Mouse (Mus musculus) midbrain, embryonic 16.5 days (tissue): Measurements from ENCODE around the gene Edaradd. TPM values are rescaled to one million over a fixed set of nuclear protein-coding genes. Genes with fewer than 3 reads are reported as not detected.
"Not testable (repeated sequence)": the region's sequence is repeated elsewhere in the genome, so short reads cannot be mapped to it uniquely, and the experiment has no call there.

Experiments
- ATAC-seq: fragments of 200-750 bp; cut with Nextera tagmentation; 2 replicates; pipeline ENCODE4 v1.8.0; 2017; ENCODE audit warnings: moderate TSS enrichment
- H3K27ac ChIP-seq: fragments of 300-500 bp; sonication (generic); 2 replicates; pipeline ENCODE4 v1.5.1; 2014; ENCODE audit warnings: mild to moderate bottlenecking, low read length, mixed read lengths
- H3K27me3 ChIP-seq: fragments of 300-500 bp; sonication (generic); 2 replicates; pipeline ENCODE4 v1.6.1; 2014; ENCODE audit warnings: low read depth, low read length, mixed read lengths; ENCODE audit not compliant: control insufficient read depth, insufficient read depth
- H3K36me3 ChIP-seq: fragments of 300-500 bp; sonication (generic); 2 replicates; pipeline ENCODE4 v1.6.1; 2014; ENCODE audit warnings: mild to moderate bottlenecking, low read length, moderate library complexity, mixed read lengths; ENCODE audit not compliant: control insufficient read depth, insufficient read depth
- H3K4me1 ChIP-seq: fragments of 300-500 bp; sonication (generic); 2 replicates; pipeline ENCODE4 v1.6.1; 2014; ENCODE audit warnings: mild to moderate bottlenecking, low read length, mixed read lengths; ENCODE audit not compliant: control insufficient read depth, insufficient read depth
- H3K4me2 ChIP-seq: fragments of 300-500 bp; sonication (generic); 2 replicates; pipeline ENCODE4 v1.6.1; 2014; ENCODE audit warnings: mild to moderate bottlenecking, low read length, mixed read lengths
- H3K4me3 ChIP-seq: fragments of 300-500 bp; sonication (generic); 2 replicates; pipeline ENCODE4 v1.5.1; 2014; ENCODE audit warnings: low read depth, mild to moderate bottlenecking, low read length, moderate library complexity, mixed read lengths
- H3K9ac ChIP-seq: fragments of 300-500 bp; sonication (generic); 2 replicates; pipeline ENCODE4 v1.6.1; 2014; ENCODE audit warnings: low read depth, low read length, mixed read lengths
- H3K9me3 ChIP-seq: fragments of 300-500 bp; sonication (generic); replicated peaks from 2 replicates; pipeline ENCODE4 v1.6.1; 2014; ENCODE audit warnings: mild to moderate bottlenecking, low read length, mixed read lengths; ENCODE audit not compliant: control insufficient read depth, poor library complexity, severe bottlenecking
- WGBS: fragments of 180-500 bp; shearing (Covaris S2); extraction: QIAGEN DNeasy Blood & Tissue Kit; methylation state at CpG from one replicate; pipeline ENCODE4 v1.1.7; 2014; 5-methylcytosine and 5-hydroxymethylcytosine counted together
- polyA plus RNA-seq: library from polyadenylated mRNA; unstranded; fragments of >200 nt; fragmentation: Nextera tagmentation; extraction: Ambion mirVana; gene quantifications from 2 replicates; pipeline ENCODE4 v1.2.1, GENCODE M21; 2015

Gene Edaradd
- polyA plus RNA-seq, 1 experiment from 2014 or later: 1.9 TPM

GRCm38 (mm10) chr13:12476886-12477285 lies 43.4 kb downstream of the Edaradd start:
- H3K27ac ChIP-seq: no peak overlapping the region
- no peaks in the 10 kb centered on the region for H3K27me3 ChIP-seq
- no peaks in the 10 kb centered on the region; the same call in 1 of the 2 replicates for H3K4me1 ChIP-seq
- ATAC-seq: no peak
- H3K4me2 ChIP-seq: no peak overlapping the region
- WGBS: 89% methylated on average over 4 of the region's 4 CpGs
- H3K4me3 ChIP-seq: no peak overlapping the region
- H3K36me3 ChIP-seq: no peaks in the 10 kb centered on the region
- H3K9me3 ChIP-seq: no peaks in the 10 kb centered on the region
- H3K9ac ChIP-seq: no peak overlapping the region

- WGBS: 88% methylated on average over 6 of the region's 6 CpGs
- Histone ChIP-seq H3K4me2 (no peak overlapping the region), H3K4me1 (no peaks in the 10 kb centered on the region; the same call in 1 of the 2 replicates), H3K4me3 (no peak overlapping the region), H3K27ac (no peak overlapping the region), H3K36me3 (no peaks in the 10 kb centered on the region), H3K27me3 (no peaks in the 10 kb centered on the region), H3K9me3 (no peaks in the 10 kb centered on the region), H3K9ac (no peak overlapping the region)
- ATAC-seq: no peak
These were observed 45.0 kb downstream of the Edaradd start for GRCm38 (mm10) chr13:12475239-12475638.

GRCm38 (mm10) chr13:12473724-12474378 lies 46.4 kb downstream of the Edaradd start:
- 33% methylated on average over 8 of the region's 8 CpGs for WGBS

GRCm38 (mm10) chr13:12468488-12468887 lies 51.8 kb downstream of the Edaradd start:
- Histone ChIP-seq H3K4me1 (no peaks in the 10 kb centered on the region; the same call in 1 of the 2 replicates), H3K36me3 (no peaks in the 10 kb centered on the region), H3K9ac (no peak overlapping the region), H3K9me3 (no peaks in the 10 kb centered on the region), H3K27ac (no peak overlapping the region), H3K27me3 (no peaks in the 10 kb centered on the region), H3K4me3 (no peak overlapping the region), H3K4me2 (no peak overlapping the region)
- no peak for ATAC-seq
- 83% methylated on average over 1 of the region's 1 CpGs for WGBS

More at GRCm38 (mm10) chr13:12473724-12474378, 46.4 kb downstream of the Edaradd start:
- no peaks in the 10 kb centered on the region for H3K36me3 ChIP-seq
- H3K27ac ChIP-seq: no peak overlapping the region
- peak; percentile 92 for ATAC-seq
- H3K4me1 ChIP-seq: no peaks in the 10 kb centered on the region; the same call in 1 of the 2 replicates
- no peak overlapping the region for H3K4me2 ChIP-seq
- H3K27me3 ChIP-seq: no peaks in the 10 kb centered on the region
- H3K4me3 ChIP-seq: no peak overlapping the region
- 0 out of 2 replicates have a peak overlapping the region, but pooled peaks have one; percentile 17 for H3K9ac ChIP-seq
- H3K9me3 ChIP-seq: no peaks in the 10 kb centered on the region

GRCm38 (mm10) chr13:12464844-12465243 lies 55.4 kb downstream of the Edaradd start, which contains the start of gene Lgals8:
Lgals8 (minus strand) TSS chr13:12464944.
- no peak within 1 kb of the TSS for H3K4me2 ChIP-seq
- 86% methylated on average over 1 of the region's 1 CpGs for WGBS
- no peak for ATAC-seq
- H3K36me3 ChIP-seq: no peaks in the 10 kb centered on the region
- no peak within 1 kb of the TSS for H3K4me3 ChIP-seq
- no peak within 1 kb of the TSS for H3K9ac ChIP-seq
- peaks cover 9% of the 10 kb centered on the region for H3K4me1 ChIP-seq
- H3K9me3 ChIP-seq: no peaks in the 10 kb centered on the region
- H3K27ac ChIP-seq: no peak within 1 kb of the TSS
- no peaks in the 10 kb centered on the region for H3K27me3 ChIP-seq

- not testable (repeated sequence) for H3K27me3 ChIP-seq, H3K9me3 ChIP-seq, H3K4me3 ChIP-seq, H3K4me2 ChIP-seq, H3K27ac ChIP-seq, ATAC-seq, H3K36me3 ChIP-seq, H3K9ac ChIP-seq
- H3K4me1 ChIP-seq: peaks cover 12% of the 10 kb centered on the region
- WGBS: 95% methylated on average over 6 of the region's 6 CpGs
These were observed 56.1 kb downstream of the Edaradd start for GRCm38 (mm10) chr13:12464159-12464558.

GRCm38 (mm10) chr13:12462623-12463022 lies 57.6 kb downstream of the Edaradd start:
- Histone ChIP-seq H3K27ac (no peak overlapping the region), H3K9ac (no peak overlapping the region), H3K27me3 (no peaks in the 10 kb centered on the region), H3K4me1 (peaks cover 12% of the 10 kb centered on the region), H3K9me3 (no peaks in the 10 kb centered on the region), H3K4me2 (no peak overlapping the region), H3K4me3 (no peak overlapping the region), H3K36me3 (no peaks in the 10 kb centered on the region)
- WGBS: 75% methylated on average over 4 of the region's 4 CpGs
- ATAC-seq: no peak

GRCm38 (mm10) chr13:12461730-12462119 lies 58.5 kb downstream of the Edaradd start:
- Histone ChIP-seq H3K27ac (peak overlapping the region; percentile 83), H3K9me3 (no peaks in the 10 kb centered on the region), H3K27me3 (no peaks in the 10 kb centered on the region), H3K4me3 (peak overlapping the region; percentile 78), H3K9ac (peak overlapping the region; percentile 85), H3K36me3 (no peaks in the 10 kb centered on the region), H3K4me2 (peak overlapping the region; percentile 64), H3K4me1 (peaks cover 12% of the 10 kb centered on the region)
- peak; percentile 68 for ATAC-seq
- WGBS: 3% methylated on average over 7 of the region's 7 CpGs

GRCm38 (mm10) chr13:12460881-12461729 lies 59.1 kb downstream of the Edaradd start:
- peak overlapping the region; percentile 78 for H3K4me3 ChIP-seq
- H3K27me3 ChIP-seq: no peaks in the 10 kb centered on the region
- H3K27ac ChIP-seq: peak overlapping the region; percentile 83
- H3K4me1 ChIP-seq: peaks cover 12% of the 10 kb centered on the region
- WGBS: under 1% methylated on average over 59 of the region's 59 CpGs
- ATAC-seq: peak; percentile 96
- no peaks in the 10 kb centered on the region for H3K9me3 ChIP-seq
- H3K36me3 ChIP-seq: no peaks in the 10 kb centered on the region
- peak overlapping the region; percentile 64 for H3K4me2 ChIP-seq
- peak overlapping the region; percentile 85 for H3K9ac ChIP-seq
